Mouse (Mus musculus) olfactory bulb, adult 2 months (tissue): ENCODE measurements around the gene Rpl10a. TPM values are rescaled to one million over a fixed set of nuclear protein-coding genes. Genes with fewer than 3 reads are reported as not detected.

ENCODE experiments used
- H3K27ac ChIP-seq: fragments of 200-500 bp; 2 replicates; pipeline ENCODE4 v1.5.1; 2012; ENCODE audit warnings: low read depth, low read length; ENCODE audit not compliant: insufficient read depth
- H3K4me1 ChIP-seq: fragments of 200-500 bp; 2 replicates; pipeline ENCODE4 v1.6.1; 2012; ENCODE audit warnings: low read length; ENCODE audit not compliant: control insufficient read depth, insufficient read depth
- H3K4me3 ChIP-seq: fragments of 200-500 bp; 2 replicates; pipeline ENCODE4 v1.5.1; 2012; ENCODE audit warnings: mild to moderate bottlenecking, low read depth, low read length, moderate library complexity; ENCODE audit not compliant: insufficient read depth
- CTCF ChIP-seq: fragments of 200-500 bp; IDR thresholded peaks from 2 replicates; pipeline ENCODE4 v1.5.1; 2012; ENCODE audit warnings: low read depth, mild to moderate bottlenecking, low read length, moderate library complexity; ENCODE audit not compliant: insufficient read depth
- POLR2A ChIP-seq: fragments of 200-500 bp; IDR thresholded peaks from 2 replicates; pipeline ENCODE4 v1.6.1; 2012; ENCODE audit warnings: mild to moderate bottlenecking, low read depth, low read length, moderate library complexity; ENCODE audit not compliant: insufficient read depth
- WGBS: fragments of 180-500 bp; shearing (Covaris S2); methylation state at CpG from one replicate; pipeline ENCODE4 v1.1.7; 2018; 5-methylcytosine and 5-hydroxymethylcytosine counted together
- polyA plus RNA-seq: library from polyadenylated mRNA; stranded (reverse); fragments of >200 nt; gene quantifications from 2 replicates; pipeline ENCODE4 v1.2.4, GENCODE M21; 2012; ENCODE audit warnings: low replicate concordance; ENCODE audit not compliant: missing spikeins, insufficient read depth, insufficient read length

Rpl10a gene
- polyA plus RNA-seq = 1,471 TPM in 1 of 2 replicates, not detected in the other

- peak; percentile 89 for TF ChIP-seq POLR2A
- peak; percentile 75 for TF ChIP-seq CTCF
- H3K27ac ChIP-seq = peak within 1 kb of the TSS; percentile 97
- peak within 1 kb of the TSS; percentile 62 for H3K4me3 ChIP-seq
- H3K4me1 ChIP-seq = peaks cover 30% of the 10 kb centered on the region
- WGBS = under 1% methylated on average over 67 of the region's 67 CpGs
Measured at GRCm38 (mm10) chr17:28328366-28328928, at the start of gene Rpl10a. Gene Rpl10a (plus strand): TSS chr17:28328471.

GRCm38 (mm10) chr17:28279236-28279635 lies 49.0 kb upstream of the Rpl10a start:
- no peak for TF ChIP-seq CTCF
- no peak for TF ChIP-seq POLR2A
- 60% methylated on average over 4 of the region's 4 CpGs for WGBS
- Histone ChIP-seq H3K4me1 (peaks cover 24% of the 10 kb centered on the region), H3K27ac (no peak overlapping the region), H3K4me3 (no peak overlapping the region)

GRCm38 (mm10) chr17:28279780-28280422 lies 48.4 kb upstream of the Rpl10a start:
- H3K4me1 ChIP-seq = peaks cover 24% of the 10 kb centered on the region
- WGBS = 67% methylated on average over 15 of the region's 15 CpGs

GRCm38 (mm10) chr17:28280423-28280800 lies 47.9 kb upstream of the Rpl10a start:
- TF ChIP-seq CTCF (no peak), POLR2A (no peak)
- H3K27ac ChIP-seq = no peak overlapping the region
- H3K4me3 ChIP-seq = no peak overlapping the region
- 77% methylated on average over 7 of the region's 7 CpGs for WGBS
- peaks cover 24% of the 10 kb centered on the region for H3K4me1 ChIP-seq

More at GRCm38 (mm10) chr17:28279780-28280422, 48.4 kb upstream of the Rpl10a start:
- no peak overlapping the region for H3K27ac ChIP-seq
- no peak overlapping the region for H3K4me3 ChIP-seq
- TF ChIP-seq POLR2A (no peak), CTCF (no peak)

- TF ChIP-seq CTCF (no peak), POLR2A (no peak)
- WGBS = 69% methylated on average over 5 of the region's 5 CpGs
- H3K4me3 ChIP-seq = no peak overlapping the region
- H3K27ac ChIP-seq = no peak overlapping the region
- peaks cover 24% of the 10 kb centered on the region for H3K4me1 ChIP-seq
Measured at GRCm38 (mm10) chr17:28280831-28281377, 47.4 kb upstream of the Rpl10a start.

- WGBS = 94% methylated on average over 7 of the region's 7 CpGs
- peaks cover 23% of the 10 kb centered on the region for H3K4me1 ChIP-seq
- no peak for TF ChIP-seq CTCF
- no peak for TF ChIP-seq POLR2A
- H3K27ac ChIP-seq = no peak overlapping the region
- H3K4me3 ChIP-seq = no peak overlapping the region
Measured at GRCm38 (mm10) chr17:28281866-28282441, 46.3 kb upstream of the Rpl10a start.

- no peak for TF ChIP-seq CTCF
- TF ChIP-seq POLR2A = no peak
- WGBS = 94% methylated on average over 10 of the region's 10 CpGs
- Histone ChIP-seq H3K27ac (no peak overlapping the region), H3K4me3 (no peak overlapping the region), H3K4me1 (peaks cover 24% of the 10 kb centered on the region)
Measured at GRCm38 (mm10) chr17:28283199-28283598, 45.1 kb upstream of the Rpl10a start.

- no peak overlapping the region for H3K4me3 ChIP-seq
- H3K27ac ChIP-seq = no peak overlapping the region
- peaks cover 13% of the 10 kb centered on the region for H3K4me1 ChIP-seq
- no peak for TF ChIP-seq POLR2A
- no peak for TF ChIP-seq CTCF
- 87% methylated on average over 10 of the region's 10 CpGs for WGBS
Measured at GRCm38 (mm10) chr17:28286133-28286532, 42.1 kb upstream of the Rpl10a start.

- TF ChIP-seq CTCF (no peak), POLR2A (no peak)
- Histone ChIP-seq H3K27ac (no peak overlapping the region), H3K4me1 (peaks cover 10% of the 10 kb centered on the region), H3K4me3 (no peak overlapping the region)
- WGBS = 75% methylated on average over 5 of the region's 5 CpGs
Measured at GRCm38 (mm10) chr17:28286964-28287363, 41.3 kb upstream of the Rpl10a start.
